Mouse (Mus musculus) spleen, adult 2 months (tissue): ENCODE data around the gene Agpat1.

Experiments used
- CTCF ChIP-seq: fragments of 200-500 bp; IDR thresholded peaks from 2 replicates; pipeline ENCODE4 v1.5.1; 2011; ENCODE audit warnings: mild to moderate bottlenecking, inconsistent platforms; ENCODE audit not compliant: insufficient read depth, insufficient read length, insufficient replicate concordance; ENCODE audit errors: extremely low read depth
- POLR2A ChIP-seq: fragments of 200-500 bp; IDR thresholded peaks from 2 replicates; pipeline ENCODE4 v1.6.1; 2011; ENCODE audit warnings: low read depth, low read length, inconsistent platforms

DNA sequence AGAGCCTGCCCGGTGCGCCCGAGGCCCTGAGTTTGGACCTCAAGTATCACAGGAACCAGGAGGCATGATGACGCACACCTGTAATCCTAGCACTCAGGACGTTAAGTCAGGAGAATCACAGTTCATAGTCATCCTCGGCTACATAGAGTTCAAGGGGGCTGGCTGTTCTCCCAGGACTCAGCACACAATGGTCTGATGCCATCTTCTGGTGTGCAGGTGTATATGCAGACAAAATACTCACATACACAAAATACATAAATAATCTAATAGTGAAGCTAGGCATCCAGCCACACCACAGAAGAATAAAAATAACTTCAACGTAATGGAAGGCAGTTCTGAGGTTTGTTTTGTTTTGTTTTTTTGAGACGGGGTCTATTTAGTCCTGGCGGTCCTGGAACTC lies 19.1 kb downstream of the Agpat1 start:
- TF ChIP-seq CTCF (no peak), POLR2A (no peak)
